Mouse (Mus musculus): ENCODE measurements around the gene Rpl27a.

GRCm38 (mm10) chr7:109510799-109511198 lies 8.1 kb upstream of the Rpl27a start:
- TF ChIP-seq CTCF (IDR thresholded peaks at IDR 0.05; ENCODE audit: low read depth), result no peak
- TF ChIP-seq EP300 (IDR thresholded peaks at IDR 0.05; ENCODE audit: low read depth), result no peak

All from liver, embryonic 14.5 days (tissue).